Mouse (Mus musculus) layer of hippocampus, postnatal 36 days (tissue): ENCODE data around the gene Dcaf12. TPM values are rescaled to one million over a fixed set of nuclear protein-coding genes. Genes with fewer than 3 reads are reported as not detected.

Experiments
- total RNA-seq, 2 experiments: library from RNA; stranded (reverse); gene quantifications; 2 replicates each; pipeline ENCODE4 v1.2.3; 2021

The Dcaf12 gene
- total RNA-seq, 2 experiments from 2014 or later = 46.7 to 47.2 TPM

Other genes starting within 250 kb of the Dcaf12 start
- gene Aqp3, start 216.7 kb downstream of the Dcaf12 start, total RNA-seq = not detected
- 100 to 1,000 TPM in 1 of 2 experiments, 10 to 100 TPM in 1; 96.0 to 103 TPM for gene Nol6, start 190.4 kb downstream of the Dcaf12 start, total RNA-seq
- gene Ube2r2, start 179.1 kb downstream of the Dcaf12 start, total RNA-seq = 10 to 100 TPM; 76.6 to 79.2 TPM
- 10 to 100 TPM; 41.7 to 47.6 TPM for gene Ubap2, start 39.7 kb downstream of the Dcaf12 start, total RNA-seq
- 10 to 100 TPM; 40.7 to 42.0 TPM for gene Ubap1, start 34.1 kb upstream of the Dcaf12 start, total RNA-seq
- gene Kif24, start 150.0 kb upstream of the Dcaf12 start, total RNA-seq = 1 to 10 TPM in 1 of 2 experiments, under 1 TPM in 1; 0.62 to 1.4 TPM
- gene Nudt2, start 150.3 kb upstream of the Dcaf12 start, total RNA-seq = 10 to 100 TPM; 25.6 to 27.9 TPM
- gene AI464131, start 188.2 kb upstream of the Dcaf12 start, total RNA-seq = 10 to 100 TPM; 29.9 to 32.4 TPM
- 1 to 10 TPM; 3.1 to 6.5 TPM for gene 1110017D15Rik, start 202.4 kb upstream of the Dcaf12 start, total RNA-seq